Mouse (Mus musculus) erythroblast, embryonic 14.5 days (primary cell): Measurements from ENCODE around the gene Gm9195. TPM values are rescaled to one million over a fixed set of nuclear protein-coding genes. Genes with fewer than 3 reads are reported as not detected.

ENCODE experiments used
- H3K27me3 ChIP-seq: 2 replicates; pipeline ENCODE4 v1.6.1; 2012; ENCODE audit warnings: inconsistent platforms; ENCODE audit not compliant: control insufficient read depth
- H3K36me3 ChIP-seq: 2 replicates; pipeline ENCODE4 v1.6.1; 2012; ENCODE audit warnings: mild to moderate bottlenecking, inconsistent platforms; ENCODE audit not compliant: control insufficient read depth
- H3K4me1 ChIP-seq: 2 replicates; pipeline ENCODE4 v1.6.1; 2012; ENCODE audit warnings: inconsistent platforms; ENCODE audit not compliant: control insufficient read depth
- H3K4me3 ChIP-seq: replicated peaks from 2 replicates; pipeline ENCODE3; 2012; ENCODE audit warnings: moderate library complexity, mild to moderate bottlenecking, inconsistent platforms
- H3K9me3 ChIP-seq: 2 replicates; pipeline ENCODE4 v1.6.1; 2012; ENCODE audit warnings: low read length, inconsistent platforms, mixed read lengths; ENCODE audit not compliant: control insufficient read depth
- GATA1 ChIP-seq: IDR thresholded peaks from 2 replicates; pipeline ENCODE4 v1.6.1; 2012; ENCODE audit warnings: low read length, inconsistent platforms, mixed read lengths
- TAL1 ChIP-seq: IDR thresholded peaks from 3 replicates; pipeline ENCODE4 v1.6.1; 2012; ENCODE audit warnings: low read length, inconsistent platforms, mixed read lengths
- polyA plus RNA-seq: library from polyadenylated mRNA; stranded (reverse); fragments of >175 nt; gene quantifications from 2 replicates; pipeline ENCODE4 v1.2.3, GENCODE M21; 2012

The Gm9195 gene
- polyA plus RNA-seq, 1 experiment = not detected

DNA sequence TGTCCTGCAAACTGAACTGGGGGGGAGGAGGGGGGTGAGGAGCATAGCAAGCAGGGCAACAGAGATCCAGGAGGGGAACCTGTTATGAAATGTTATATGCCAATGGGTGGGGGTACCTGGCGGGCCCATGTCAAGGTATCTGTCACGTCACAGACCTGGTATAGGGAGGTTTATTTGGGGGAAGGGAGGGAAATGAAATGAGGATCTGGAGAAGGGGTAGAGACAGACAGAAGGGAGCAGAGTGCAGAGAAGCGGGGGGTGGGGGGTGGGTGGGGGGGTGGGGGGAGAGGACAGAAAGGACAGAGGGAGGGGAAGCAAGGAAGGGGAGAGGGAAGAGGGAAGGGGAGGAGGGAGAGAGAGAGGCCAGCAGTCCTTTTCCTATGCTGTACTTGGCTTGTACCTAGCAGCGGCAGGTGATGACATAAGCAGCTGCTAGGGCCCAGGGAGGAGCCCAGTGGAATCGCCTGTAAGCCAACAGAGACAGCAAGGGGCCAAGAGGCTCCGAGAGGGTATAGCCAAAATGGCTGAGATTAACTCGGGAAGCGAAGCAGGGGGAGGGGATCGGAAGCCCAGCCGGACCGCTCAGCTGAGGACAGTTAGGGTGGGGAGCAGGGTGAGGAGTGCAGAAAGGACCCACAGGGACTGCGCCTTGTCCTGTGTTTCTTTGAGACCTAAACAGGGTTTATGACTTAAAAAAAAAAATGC is 14.5 kb upstream of the Gm9195 start:
- H3K4me1 ChIP-seq = no peaks in the 10 kb centered on the region
- H3K36me3 ChIP-seq = no peaks in the 10 kb centered on the region
- no peak overlapping the region for H3K4me3 ChIP-seq
- TF ChIP-seq GATA1 (no peak), TAL1 (no peak)
- no peaks in the 10 kb centered on the region for H3K27me3 ChIP-seq
- H3K9me3 ChIP-seq = no peaks in the 10 kb centered on the region

DNA sequence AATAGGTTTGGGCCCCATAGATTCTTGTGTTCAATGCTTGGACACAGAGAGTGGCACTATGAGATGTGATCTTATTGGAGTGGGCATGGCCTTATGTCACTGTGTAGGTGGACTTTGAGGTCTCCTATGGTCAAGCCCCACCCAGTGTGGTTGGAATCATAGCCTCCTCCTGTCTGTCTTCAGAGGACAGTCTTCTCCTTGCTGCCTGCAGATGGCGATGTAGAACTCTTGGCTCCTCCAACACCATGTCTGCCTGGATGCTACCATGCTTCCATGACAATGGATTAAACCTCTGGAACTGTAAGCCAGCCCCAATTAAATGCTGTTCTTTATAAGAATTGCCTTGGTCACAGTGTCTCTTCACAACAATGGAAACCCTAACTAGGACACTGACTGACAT is 13.3 kb upstream of the Gm9195 start:
- H3K4me3 ChIP-seq = no peak overlapping the region
- no peaks in the 10 kb centered on the region for H3K36me3 ChIP-seq
- H3K27me3 ChIP-seq = no peaks in the 10 kb centered on the region
- H3K4me1 ChIP-seq = no peaks in the 10 kb centered on the region
- H3K9me3 ChIP-seq = no peaks in the 10 kb centered on the region
- TF ChIP-seq GATA1 (no peak), TAL1 (no peak)

DNA sequence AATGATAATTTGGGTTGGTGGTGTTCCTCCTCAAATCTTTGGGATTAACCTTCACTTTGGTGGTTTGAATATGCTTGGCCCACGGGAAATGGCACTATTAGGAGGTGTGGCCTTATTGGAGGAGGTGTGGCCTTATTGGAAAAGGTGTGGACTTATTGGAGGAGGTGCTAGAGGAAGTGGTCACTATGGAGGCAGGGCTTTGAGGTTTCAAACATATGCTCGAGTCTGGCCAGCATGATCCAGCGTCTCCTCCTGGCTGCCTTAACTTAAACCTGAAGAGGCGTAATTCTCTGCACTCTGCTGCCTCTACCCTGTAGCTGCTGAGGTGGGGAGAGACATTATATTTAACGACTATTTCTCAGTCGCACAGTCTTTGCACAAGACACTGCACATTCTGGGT is 11.6 kb upstream of the Gm9195 start:
- Histone ChIP-seq H3K4me1 (no peaks in the 10 kb centered on the region), H3K36me3 (no peaks in the 10 kb centered on the region), H3K9me3 (no peaks in the 10 kb centered on the region), H3K27me3 (no peaks in the 10 kb centered on the region), H3K4me3 (no peak overlapping the region)
- TF ChIP-seq TAL1 = no peak
- no peak for TF ChIP-seq GATA1

DNA sequence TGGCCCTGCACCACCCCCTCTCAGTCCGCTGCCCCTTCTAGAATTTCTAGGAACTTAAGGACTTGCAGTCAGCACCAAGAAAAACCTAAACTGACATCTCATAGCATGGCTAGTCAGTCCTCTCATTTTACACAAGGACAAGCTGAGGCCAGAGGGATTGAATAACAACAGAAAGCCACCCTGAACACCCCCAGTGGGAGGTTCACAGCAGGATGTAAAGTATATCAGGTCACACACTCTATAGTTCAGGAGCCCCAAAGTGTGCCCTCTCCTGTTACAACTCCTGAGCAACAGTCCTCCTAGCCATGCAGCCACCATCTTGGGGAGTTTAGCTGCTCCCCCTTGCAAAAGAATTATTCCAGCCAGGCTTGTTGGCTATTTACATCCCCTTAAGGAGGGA is 2.1 kb upstream of the Gm9195 start:
- H3K9me3 ChIP-seq = no peaks in the 10 kb centered on the region
- no peak for TF ChIP-seq TAL1
- no peak for TF ChIP-seq GATA1

DNA sequence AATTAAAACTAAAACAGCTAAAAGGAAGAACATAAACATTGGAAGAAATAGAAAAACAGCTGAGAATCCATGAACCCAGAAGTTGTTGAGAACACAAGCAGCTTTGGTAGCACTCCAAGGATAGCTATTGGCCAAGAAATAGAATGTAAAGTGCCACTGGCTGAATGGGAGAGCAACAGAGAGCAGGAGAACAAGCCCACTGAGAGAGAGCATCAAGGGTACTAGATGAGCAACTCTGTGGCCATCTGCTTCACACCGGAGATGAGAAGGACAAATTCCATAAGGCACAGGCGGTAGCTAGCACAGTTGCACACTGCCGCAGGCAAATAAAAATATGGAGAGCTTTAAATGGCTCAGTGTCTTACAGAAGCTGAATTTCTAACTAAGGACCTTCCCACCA is 1.3 kb downstream of the Gm9195 start:
- TF ChIP-seq TAL1 (no peak), GATA1 (no peak)
- Histone ChIP-seq H3K9me3 (no peaks in the 10 kb centered on the region), H3K4me1 (no peaks in the 10 kb centered on the region), H3K27me3 (no peaks in the 10 kb centered on the region), H3K4me3 (no peak overlapping the region), H3K36me3 (no peaks in the 10 kb centered on the region)

More for the DNA sequence above, 2.1 kb upstream of the Gm9195 start:
- H3K36me3 ChIP-seq = no peaks in the 10 kb centered on the region
- no peak overlapping the region for H3K4me3 ChIP-seq
- H3K4me1 ChIP-seq = no peaks in the 10 kb centered on the region
- H3K27me3 ChIP-seq = no peaks in the 10 kb centered on the region

DNA sequence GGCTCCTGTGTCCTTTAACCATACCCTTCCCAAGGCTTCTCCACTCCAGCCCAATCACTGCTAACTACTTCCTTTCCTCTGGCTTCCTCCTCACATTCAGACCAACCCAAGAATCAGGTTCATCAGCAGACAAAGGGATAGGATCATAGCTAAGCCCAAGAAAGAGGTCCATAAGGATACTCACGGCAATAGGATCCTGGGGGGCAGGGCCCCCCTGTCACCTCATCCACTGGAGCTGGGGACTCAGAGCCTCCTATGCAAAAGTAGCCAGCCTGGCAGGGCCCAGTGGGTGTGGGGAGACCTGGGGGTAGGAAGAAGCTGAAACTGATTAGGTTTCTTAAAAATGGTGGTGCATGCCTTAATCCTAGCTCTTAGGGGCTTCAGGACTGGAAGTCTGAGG is 17.1 kb downstream of the Gm9195 start:
- TF ChIP-seq TAL1 (no peak), GATA1 (no peak)
- no peak overlapping the region for H3K4me3 ChIP-seq
- no peaks in the 10 kb centered on the region for H3K27me3 ChIP-seq
- H3K36me3 ChIP-seq = no peaks in the 10 kb centered on the region
- no peaks in the 10 kb centered on the region for H3K9me3 ChIP-seq
- H3K4me1 ChIP-seq = no peaks in the 10 kb centered on the region

DNA sequence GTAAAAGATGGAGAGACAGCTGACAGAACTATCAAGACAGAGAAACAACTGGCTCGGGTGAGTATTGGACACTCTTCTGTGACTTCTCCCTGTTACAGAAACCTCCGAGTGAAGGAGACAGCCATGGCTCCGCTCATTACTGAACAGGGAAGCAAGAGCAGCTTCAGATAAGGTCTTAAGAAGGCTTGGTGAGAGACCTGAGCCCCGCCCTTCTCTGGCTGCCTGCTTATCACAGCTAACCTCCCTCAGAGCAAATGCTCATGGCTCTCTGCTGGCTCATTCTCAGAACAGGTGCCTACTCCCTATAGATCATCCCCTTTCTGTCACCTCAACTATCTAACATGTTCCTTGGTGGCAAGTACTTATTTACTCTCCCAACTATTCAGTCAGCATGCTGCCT is 23.2 kb downstream of the Gm9195 start:
- Histone ChIP-seq H3K36me3 (no peaks in the 10 kb centered on the region), H3K27me3 (no peaks in the 10 kb centered on the region), H3K9me3 (no peaks in the 10 kb centered on the region), H3K4me1 (0 out of 2 replicates have a peak, but pooled peaks cover 2% of the 10 kb centered on the region), H3K4me3 (no peak overlapping the region)
- TF ChIP-seq TAL1 = no peak
- no peak for TF ChIP-seq GATA1

DNA sequence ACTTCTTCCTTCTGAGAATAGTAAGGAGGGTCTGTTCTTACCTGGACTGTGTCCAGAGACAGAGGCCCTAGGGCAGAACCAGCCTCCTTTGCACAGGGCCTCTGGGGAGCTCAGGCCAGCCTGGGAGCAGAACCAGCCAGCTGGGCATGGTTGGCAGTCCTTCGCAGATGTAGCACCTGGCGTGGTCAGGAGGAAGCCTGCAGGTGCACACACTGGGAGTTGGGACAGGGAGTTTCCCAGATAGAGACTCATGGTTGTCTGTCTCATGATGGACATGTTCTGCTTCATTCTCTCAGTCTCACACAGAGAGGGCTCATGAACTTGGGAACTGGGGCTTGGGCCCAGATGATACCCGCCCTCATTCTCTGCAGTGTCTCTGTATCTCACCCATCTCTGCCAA is 25.3 kb downstream of the Gm9195 start:
- no peaks in the 10 kb centered on the region for H3K36me3 ChIP-seq
- 0 out of 2 replicates have a peak, but pooled peaks cover 2% of the 10 kb centered on the region for H3K4me1 ChIP-seq
- no peak overlapping the region for H3K4me3 ChIP-seq
- H3K27me3 ChIP-seq = no peaks in the 10 kb centered on the region
- no peaks in the 10 kb centered on the region for H3K9me3 ChIP-seq
- TF ChIP-seq GATA1 (no peak), TAL1 (no peak)

DNA sequence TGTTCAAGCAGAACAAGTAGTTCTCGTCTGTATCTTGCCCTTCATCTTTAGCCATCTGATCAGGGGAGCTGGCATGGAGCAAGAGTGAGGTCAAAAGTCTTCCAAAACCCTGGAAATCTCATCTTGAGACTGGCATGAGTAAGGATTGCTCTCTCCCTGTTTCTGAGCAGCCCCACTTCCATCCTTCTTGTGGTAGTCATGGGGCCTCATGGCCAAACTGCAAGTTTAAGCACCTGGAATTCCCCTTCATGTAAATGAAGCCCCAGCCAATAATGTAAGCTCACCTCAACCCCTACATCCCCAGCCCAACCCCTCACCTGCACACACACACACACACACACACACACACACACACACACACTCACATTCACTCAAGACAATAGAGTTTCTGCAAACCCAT is 30.0 kb downstream of the Gm9195 start:
- no peaks in the 10 kb centered on the region for H3K36me3 ChIP-seq
- TF ChIP-seq GATA1 = no peak
- no peak for TF ChIP-seq TAL1
- no peaks in the 10 kb centered on the region for H3K9me3 ChIP-seq
- no peak overlapping the region for H3K4me3 ChIP-seq
- no peaks in the 10 kb centered on the region for H3K27me3 ChIP-seq
- no peaks in the 10 kb centered on the region for H3K4me1 ChIP-seq

DNA sequence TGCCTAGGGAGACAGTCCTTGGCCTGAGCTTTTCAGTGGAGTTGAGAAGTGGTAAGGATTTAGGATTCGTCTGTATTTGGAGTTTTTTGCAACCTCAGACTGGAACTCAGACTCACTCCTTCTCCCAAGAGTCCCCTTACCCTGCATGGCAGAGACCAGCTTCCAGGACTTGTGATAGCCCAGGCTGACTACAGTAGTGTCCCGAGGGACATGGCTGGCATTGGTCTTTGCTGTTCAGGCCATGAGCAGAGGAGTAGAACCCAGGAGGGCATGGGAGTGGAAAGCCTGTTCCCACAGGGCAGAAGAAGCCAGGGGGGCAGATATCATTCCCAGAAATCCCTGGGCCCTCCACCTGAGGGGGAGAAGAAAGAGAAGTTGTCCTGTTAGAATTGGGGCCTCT is 31.3 kb downstream of the Gm9195 start:
- H3K4me3 ChIP-seq = no peak overlapping the region

More for the DNA sequence above, 31.3 kb downstream of the Gm9195 start:
- H3K4me1 ChIP-seq = no peaks in the 10 kb centered on the region
- no peaks in the 10 kb centered on the region for H3K9me3 ChIP-seq
- H3K36me3 ChIP-seq = no peaks in the 10 kb centered on the region
- no peak for TF ChIP-seq TAL1
- TF ChIP-seq GATA1 = no peak
- H3K27me3 ChIP-seq = no peaks in the 10 kb centered on the region
